Mouse (Mus musculus): ENCODE data around the gene Crebrf. TPM values are rescaled to one million over a fixed set of nuclear protein-coding genes. Genes with fewer than 3 reads are reported as not detected.

Gene Crebrf
- polyA plus RNA-seq, 1 experiment from 2014 or later: 5.9 TPM

GRCm38 (mm10) chr17:26710049-26710448, 5.4 kb upstream of the Crebrf start:
- 16% methylated on average over 6 of the region's 6 CpGs for WGBS (ENCODE audit: insufficient replicate concordance)
- peak; percentile 28; the same call in 1 of the 2 replicates for ATAC-seq (ENCODE audit: low read depth)
- Histone ChIP-seq H3K4me2 (ENCODE audit: low read depth, low read length) (peak overlapping the region; percentile 37), H3K36me3 (ENCODE audit: control insufficient read depth, insufficient read depth) (no peaks in the 10 kb centered on the region), H3K9me3 (replicated peaks; ENCODE audit: control insufficient read depth, low read length) (no peaks in the 10 kb centered on the region), H3K4me1 (ENCODE audit: control insufficient read depth, low read depth, low read length) (peaks cover 59% of the 10 kb centered on the region), H3K27ac (ENCODE audit: low read length) (peak overlapping the region; percentile 74), H3K27me3 (ENCODE audit: control insufficient read depth, insufficient read depth, low read depth, low read length) (no peaks in the 10 kb centered on the region), H3K4me3 (ENCODE audit: low read depth, low read length) (no peak overlapping the region), H3K9ac (ENCODE audit: low read depth, low read length) (peak overlapping the region; percentile 5)

GRCm38 (mm10) chr17:26715916-26716717, 667 bp downstream of the Crebrf start:
- peak overlapping the region; percentile 97 for H3K27ac ChIP-seq (ENCODE audit: low read length)
- 0% methylated on average over 70 of the region's 75 CpGs for WGBS (ENCODE audit: insufficient replicate concordance)
- H3K9me3 ChIP-seq (replicated peaks; ENCODE audit: control insufficient read depth, low read length): no peaks in the 10 kb centered on the region
- H3K36me3 ChIP-seq (ENCODE audit: control insufficient read depth, insufficient read depth): no peaks in the 10 kb centered on the region
- no peaks in the 10 kb centered on the region for H3K27me3 ChIP-seq (ENCODE audit: control insufficient read depth, insufficient read depth, low read depth, low read length)
- peaks cover 19% of the 10 kb centered on the region for H3K4me1 ChIP-seq (ENCODE audit: control insufficient read depth, low read depth, low read length)
- peak overlapping the region; percentile 91 for H3K4me2 ChIP-seq (ENCODE audit: low read depth, low read length)
- peak overlapping the region; percentile 84 for H3K9ac ChIP-seq (ENCODE audit: low read depth, low read length)
- ATAC-seq (ENCODE audit: low read depth): peak; percentile 95
- H3K4me3 ChIP-seq (ENCODE audit: low read depth, low read length): peak overlapping the region; percentile 96

- Histone ChIP-seq H3K27ac (ENCODE audit: low read length) (no peak overlapping the region), H3K9ac (ENCODE audit: low read depth, low read length) (no peak overlapping the region), H3K9me3 (replicated peaks; ENCODE audit: control insufficient read depth, low read length) (no peaks in the 10 kb centered on the region), H3K4me1 (ENCODE audit: control insufficient read depth, low read depth, low read length) (peaks cover 27% of the 10 kb centered on the region), H3K27me3 (ENCODE audit: control insufficient read depth, insufficient read depth, low read depth, low read length) (no peaks in the 10 kb centered on the region), H3K4me2 (ENCODE audit: low read depth, low read length) (no peak overlapping the region), H3K36me3 (ENCODE audit: control insufficient read depth, insufficient read depth) (no peaks in the 10 kb centered on the region), H3K4me3 (ENCODE audit: low read depth, low read length) (no peak overlapping the region)
- no peak for ATAC-seq (ENCODE audit: low read depth)
- 62% methylated on average over 2 of the region's 2 CpGs for WGBS (ENCODE audit: insufficient replicate concordance)
These were observed 2.4 kb downstream of the Crebrf start for GRCm38 (mm10) chr17:26717868-26718267.

GRCm38 (mm10) chr17:26719405-26719804, 4.0 kb downstream of the Crebrf start:
- Histone ChIP-seq H3K27ac (ENCODE audit: low read length) (no peak overlapping the region), H3K9ac (ENCODE audit: low read depth, low read length) (no peak overlapping the region), H3K4me3 (ENCODE audit: low read depth, low read length) (no peak overlapping the region), H3K4me1 (ENCODE audit: control insufficient read depth, low read depth, low read length) (peaks cover 29% of the 10 kb centered on the region), H3K4me2 (ENCODE audit: low read depth, low read length) (no peak overlapping the region), H3K36me3 (ENCODE audit: control insufficient read depth, insufficient read depth) (no peaks in the 10 kb centered on the region), H3K9me3 (replicated peaks; ENCODE audit: control insufficient read depth, low read length) (no peaks in the 10 kb centered on the region), H3K27me3 (ENCODE audit: control insufficient read depth, insufficient read depth, low read depth, low read length) (no peaks in the 10 kb centered on the region)
- ATAC-seq (ENCODE audit: low read depth): no peak

- WGBS (ENCODE audit: insufficient replicate concordance): 17% methylated on average over 2 of the region's 2 CpGs
- H3K36me3 ChIP-seq (ENCODE audit: control insufficient read depth, insufficient read depth): no peaks in the 10 kb centered on the region
- H3K27me3 ChIP-seq (ENCODE audit: control insufficient read depth, insufficient read depth, low read depth, low read length): no peaks in the 10 kb centered on the region
- 0 out of 2 replicates have a peak overlapping the region, but pooled peaks have one; percentile 4 for H3K4me2 ChIP-seq (ENCODE audit: low read depth, low read length)
- H3K27ac ChIP-seq (ENCODE audit: low read length): 0 out of 2 replicates have a peak overlapping the region, but pooled peaks have one; percentile 43
- no peak overlapping the region for H3K4me3 ChIP-seq (ENCODE audit: low read depth, low read length)
- ATAC-seq (ENCODE audit: low read depth): peak; percentile 62
- H3K9me3 ChIP-seq (replicated peaks; ENCODE audit: control insufficient read depth, low read length): no peaks in the 10 kb centered on the region
- H3K9ac ChIP-seq (ENCODE audit: low read depth, low read length): peak overlapping the region; percentile 15; the same call in 1 of the 2 replicates
- H3K4me1 ChIP-seq (ENCODE audit: control insufficient read depth, low read depth, low read length): peaks cover 30% of the 10 kb centered on the region
These were observed 6.4 kb downstream of the Crebrf start for GRCm38 (mm10) chr17:26721802-26722201.

- peaks cover 27% of the 10 kb centered on the region for H3K4me1 ChIP-seq (ENCODE audit: control insufficient read depth, low read depth, low read length)
- no peaks in the 10 kb centered on the region for H3K9me3 ChIP-seq (replicated peaks; ENCODE audit: control insufficient read depth, low read length)
- no peaks in the 10 kb centered on the region for H3K27me3 ChIP-seq (ENCODE audit: control insufficient read depth, insufficient read depth, low read depth, low read length)
- H3K4me3 ChIP-seq (ENCODE audit: low read depth, low read length): no peak overlapping the region
- H3K27ac ChIP-seq (ENCODE audit: low read length): peak overlapping the region; percentile 2; the same call in 1 of the 2 replicates
- no peaks in the 10 kb centered on the region for H3K36me3 ChIP-seq (ENCODE audit: control insufficient read depth, insufficient read depth)
- peak; percentile 54 for ATAC-seq (ENCODE audit: low read depth)
- H3K9ac ChIP-seq (ENCODE audit: low read depth, low read length): no peak overlapping the region
- WGBS (ENCODE audit: insufficient replicate concordance): 13% methylated on average over 1 of the region's 1 CpGs
- no peak overlapping the region for H3K4me2 ChIP-seq (ENCODE audit: low read depth, low read length)
These were observed 9.3 kb downstream of the Crebrf start for GRCm38 (mm10) chr17:26724790-26725189.

- ATAC-seq (ENCODE audit: low read depth): no peak
- WGBS (ENCODE audit: insufficient replicate concordance): 64% methylated on average over 1 of the region's 1 CpGs
These were observed 11.2 kb downstream of the Crebrf start for GRCm38 (mm10) chr17:26726674-26727073.

GRCm38 (mm10) chr17:26727110-26727755, 11.8 kb downstream of the Crebrf start:
- ATAC-seq (ENCODE audit: low read depth): no peak
- no peak overlapping the region for H3K9ac ChIP-seq (ENCODE audit: low read depth, low read length)
- WGBS (ENCODE audit: insufficient replicate concordance): 46% methylated on average over 3 of the region's 3 CpGs
- no peaks in the 10 kb centered on the region for H3K9me3 ChIP-seq (replicated peaks; ENCODE audit: control insufficient read depth, low read length)
- peaks cover 12% of the 10 kb centered on the region for H3K4me1 ChIP-seq (ENCODE audit: control insufficient read depth, low read depth, low read length)
- no peak overlapping the region for H3K4me2 ChIP-seq (ENCODE audit: low read depth, low read length)
- H3K27ac ChIP-seq (ENCODE audit: low read length): no peak overlapping the region
- H3K36me3 ChIP-seq (ENCODE audit: control insufficient read depth, insufficient read depth): no peaks in the 10 kb centered on the region
- no peaks in the 10 kb centered on the region for H3K27me3 ChIP-seq (ENCODE audit: control insufficient read depth, insufficient read depth, low read depth, low read length)
- no peak overlapping the region for H3K4me3 ChIP-seq (ENCODE audit: low read depth, low read length)

More at GRCm38 (mm10) chr17:26726674-26727073, 11.2 kb downstream of the Crebrf start:
- Histone ChIP-seq H3K27ac (ENCODE audit: low read length) (no peak overlapping the region), H3K9me3 (replicated peaks; ENCODE audit: control insufficient read depth, low read length) (no peaks in the 10 kb centered on the region), H3K4me2 (ENCODE audit: low read depth, low read length) (no peak overlapping the region), H3K27me3 (ENCODE audit: control insufficient read depth, insufficient read depth, low read depth, low read length) (no peaks in the 10 kb centered on the region), H3K9ac (ENCODE audit: low read depth, low read length) (no peak overlapping the region), H3K4me1 (ENCODE audit: control insufficient read depth, low read depth, low read length) (peaks cover 17% of the 10 kb centered on the region), H3K4me3 (ENCODE audit: low read depth, low read length) (no peak overlapping the region), H3K36me3 (ENCODE audit: control insufficient read depth, insufficient read depth) (no peaks in the 10 kb centered on the region)

GRCm38 (mm10) chr17:26742581-26742980, 27.1 kb downstream of the Crebrf start:
- Histone ChIP-seq H3K4me1 (ENCODE audit: control insufficient read depth, low read depth, low read length) (no peaks in the 10 kb centered on the region), H3K36me3 (ENCODE audit: control insufficient read depth, insufficient read depth) (0 out of 2 replicates have a peak, but pooled peaks cover 2% of the 10 kb centered on the region), H3K9ac (ENCODE audit: low read depth, low read length) (no peak overlapping the region), H3K9me3 (replicated peaks; ENCODE audit: control insufficient read depth, low read length) (no peaks in the 10 kb centered on the region), H3K27ac (ENCODE audit: low read length) (no peak overlapping the region), H3K4me3 (ENCODE audit: low read depth, low read length) (no peak overlapping the region), H3K27me3 (ENCODE audit: control insufficient read depth, insufficient read depth, low read depth, low read length) (no peaks in the 10 kb centered on the region), H3K4me2 (ENCODE audit: low read depth, low read length) (no peak overlapping the region)
- no peak for ATAC-seq (ENCODE audit: low read depth)
- 74% methylated on average over 4 of the region's 4 CpGs for WGBS (ENCODE audit: insufficient replicate concordance)

Data from liver, embryonic 16.5 days (tissue).